In genomic region chr3:122244759-122245158, GRCm38 (mm10) we compare ENCODE assay signal across 8 mouse cellular contexts. TPM values are rescaled to one million over a fixed set of nuclear protein-coding genes. Genes with fewer than 3 reads are reported as not detected.
DNase-seq lines count a peak whose midpoint lies in the region; ATAC-seq and TF ChIP-seq lines count a peak whose summit lies in the region.

No protein-coding gene starts in this region.

- H3K4me1 ChIP-seq in cortical plate, adult 2 months (ENCODE audit: control insufficient read depth, insufficient read depth, low read length), result peaks cover 8% of the 10 kb centered on the region
- peaks cover 23% of the 10 kb centered on the region for H3K4me1 ChIP-seq in hindbrain, embryonic 15.5 days (replicated peaks)
- peaks cover 16% of the 10 kb centered on the region for H3K4me1 ChIP-seq in midbrain, embryonic 14.5 days (ENCODE audit: control insufficient read depth, insufficient read depth, low read length)

- H3K9ac ChIP-seq in hindbrain, embryonic 15.5 days, result peak overlapping the region; percentile 27; the same call in 1 of the 2 replicates
- peak overlapping the region; percentile 34; the same call in 1 of the 2 replicates for H3K9ac ChIP-seq in midbrain, embryonic 14.5 days (replicated peaks; ENCODE audit: low read length)

- TF ChIP-seq CTCF in cortical plate, adult 2 months (IDR thresholded peaks at IDR 0.05; ENCODE audit: extremely low read depth, insufficient read depth, low read length), result no peak

- no peak overlapping the region for H3K27ac ChIP-seq in cortical plate, adult 2 months (ENCODE audit: insufficient read depth, low read length)
- 0 out of 2 replicates have a peak overlapping the region, but pooled peaks have one; percentile 1 for H3K27ac ChIP-seq in hindbrain, embryonic 15.5 days (replicated peaks)
- no peak overlapping the region for H3K27ac ChIP-seq in midbrain, embryonic 14.5 days (replicated peaks; ENCODE audit: low read depth, low read length)

- 49% methylated on average over 6 of the region's 6 CpGs for WGBS in hindbrain, embryonic 15.5 days
- 51% methylated on average over 6 of the region's 6 CpGs for WGBS in midbrain, embryonic 14.5 days

- no peaks in the 10 kb centered on the region for H3K27me3 ChIP-seq in hindbrain, embryonic 15.5 days
- no peaks in the 10 kb centered on the region for H3K27me3 ChIP-seq in midbrain, embryonic 14.5 days (ENCODE audit: control insufficient read depth, insufficient read depth, low read length)

- peak; percentile 12 for DNase-seq in kidney, adult 11 months
- no peak for DNase-seq in kidney, postnatal 25 days
- DNase-seq in midbrain, embryonic 14.5 days, result no peak
- no peak for DNase-seq in frontal cortex, postnatal 25 days (ENCODE audit: low spot score in 2 of 2)
- no peak for DNase-seq in cerebellum, adult 9-11 months
- no peak for DNase-seq in gastrocnemius, postnatal 4 days (ENCODE audit: low spot score in 2 of 2)

- ATAC-seq in hindbrain, embryonic 15.5 days (ENCODE audit: low FRiP score, low read depth), result peak; percentile 15
- no peak for ATAC-seq in midbrain, embryonic 14.5 days (ENCODE audit: low FRiP score, low TSS enrichment)

- H3K4me2 ChIP-seq in hindbrain, embryonic 15.5 days, result peak overlapping the region; percentile 65
- peak overlapping the region; percentile 66 for H3K4me2 ChIP-seq in midbrain, embryonic 14.5 days (ENCODE audit: low read length)

- H3K36me3 ChIP-seq in hindbrain, embryonic 15.5 days, result no peaks in the 10 kb centered on the region
- H3K36me3 ChIP-seq in midbrain, embryonic 14.5 days (ENCODE audit: control insufficient read depth, insufficient read depth, low read length), result no peaks in the 10 kb centered on the region

- no peak for TF ChIP-seq POLR2A in cortical plate, adult 2 months (IDR thresholded peaks at IDR 0.05; ENCODE audit: extremely low read depth, insufficient read depth, low read length)

- H3K4me3 ChIP-seq in cortical plate, adult 2 months (ENCODE audit: insufficient read depth, low read length), result peak overlapping the region; percentile 99; the same call in 1 of the 2 replicates
- peak overlapping the region; percentile 96 for H3K4me3 ChIP-seq in hindbrain, embryonic 15.5 days
- H3K4me3 ChIP-seq in midbrain, embryonic 14.5 days (replicated peaks; ENCODE audit: low read depth, low read length), result peak overlapping the region; percentile 90

- H3K9me3 ChIP-seq in hindbrain, embryonic 15.5 days, result no peaks in the 10 kb centered on the region
- H3K9me3 ChIP-seq in midbrain, embryonic 14.5 days (ENCODE audit: control insufficient read depth, low read length), result no peaks in the 10 kb centered on the region

RNA-seq across cellular contexts. Expression of gene Gclm, which starts 0.6 kb away (rescaled TPM):
- 46.6 and 49.5 TPM in 2 replicates for polyA plus RNA-seq in cortical plate, adult 2 months (2012; rRNA removed)
- polyA plus RNA-seq in hindbrain, embryonic 15.5 days (2015; fragmentation: Nextera tagmentation; extraction: Ambion mirVana), result 50.6 and 59.6 TPM in 2 replicates
- 42.5 and 54.5 TPM in 2 replicates for polyA plus RNA-seq in midbrain, embryonic 14.5 days (2014; fragmentation: Nextera tagmentation; extraction: Ambion mirVana)
- total RNA-seq in gastrocnemius, postnatal 4 days (2021), result 10 to 100 TPM; 38.9 to 43.2 TPM

RNA-seq across cellular contexts. Expression of gene Dnttip2, which starts 29.4 kb away (rescaled TPM):
- 17.0 and 17.6 TPM in 2 replicates for polyA plus RNA-seq in cortical plate, adult 2 months (2012; rRNA removed)
- 42.2 and 45.2 TPM in 2 replicates for polyA plus RNA-seq in hindbrain, embryonic 15.5 days (2015; fragmentation: Nextera tagmentation; extraction: Ambion mirVana)
- 48.5 and 57.6 TPM in 2 replicates for polyA plus RNA-seq in midbrain, embryonic 14.5 days (2014; fragmentation: Nextera tagmentation; extraction: Ambion mirVana)
- 10 to 100 TPM; 29.2 to 31.1 TPM for total RNA-seq in gastrocnemius, postnatal 4 days (2021)

RNA-seq across cellular contexts. Expression of gene Bcar3, which starts 49.2 kb away (rescaled TPM):
- 15.8 and 17.0 TPM in 2 replicates for polyA plus RNA-seq in cortical plate, adult 2 months (2012; rRNA removed)
- polyA plus RNA-seq in hindbrain, embryonic 15.5 days (2015; fragmentation: Nextera tagmentation; extraction: Ambion mirVana), result 5.9 and 6.3 TPM in 2 replicates
- polyA plus RNA-seq in midbrain, embryonic 14.5 days (2014; fragmentation: Nextera tagmentation; extraction: Ambion mirVana), result 6.3 and 6.4 TPM in 2 replicates
- total RNA-seq in gastrocnemius, postnatal 4 days (2021), result 10 to 100 TPM; 23.9 to 29.4 TPM
